Mouse (Mus musculus): ENCODE results near the gene Slc4a5.

Slc4a5 gene

DNA sequence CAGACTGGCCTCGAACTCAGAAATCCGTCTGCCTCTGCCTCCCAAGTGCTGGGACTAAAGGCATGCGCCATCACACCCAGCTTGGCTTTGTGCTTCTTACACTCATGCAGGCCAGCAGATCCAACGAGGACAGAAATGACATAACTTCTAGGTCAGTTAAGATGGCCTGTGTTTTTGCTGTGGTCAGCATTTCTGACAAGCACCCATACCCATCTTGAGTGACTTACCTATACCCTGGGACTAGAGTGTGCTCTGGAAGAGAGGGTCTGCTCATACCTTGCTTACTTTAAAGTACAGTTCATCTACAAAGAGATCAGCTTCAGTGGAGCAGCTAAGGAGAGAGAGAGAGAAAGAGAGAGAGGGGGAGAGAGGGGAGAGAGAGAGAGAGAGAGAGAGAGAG lies 13.7 kb downstream of the Slc4a5 start:
- DNase-seq = no peak

DNA sequence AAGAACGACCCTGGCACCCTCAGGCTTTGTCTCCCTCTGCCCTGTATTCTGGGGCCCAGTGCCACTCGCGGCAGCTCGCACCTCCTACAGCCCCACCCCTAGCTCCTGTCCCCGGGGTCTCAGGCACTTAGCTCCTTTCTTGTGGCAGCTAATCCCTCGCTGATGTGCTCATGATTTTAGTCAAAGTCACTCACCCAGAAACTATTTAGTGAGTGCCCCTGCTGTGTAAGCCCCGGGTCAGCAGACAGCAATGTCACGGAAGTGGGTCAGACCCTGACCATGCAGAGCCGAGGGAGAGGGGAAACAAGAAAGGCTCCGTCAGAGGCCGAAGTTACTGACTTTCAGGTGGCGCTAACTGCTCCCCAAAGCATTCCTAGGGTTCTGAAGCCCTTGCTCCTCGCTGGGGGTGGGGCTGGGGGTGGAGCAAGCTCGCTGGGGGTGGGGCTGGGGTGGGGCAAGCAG lies 14.7 kb downstream of the Slc4a5 start:
- no peak for DNase-seq

DNA sequence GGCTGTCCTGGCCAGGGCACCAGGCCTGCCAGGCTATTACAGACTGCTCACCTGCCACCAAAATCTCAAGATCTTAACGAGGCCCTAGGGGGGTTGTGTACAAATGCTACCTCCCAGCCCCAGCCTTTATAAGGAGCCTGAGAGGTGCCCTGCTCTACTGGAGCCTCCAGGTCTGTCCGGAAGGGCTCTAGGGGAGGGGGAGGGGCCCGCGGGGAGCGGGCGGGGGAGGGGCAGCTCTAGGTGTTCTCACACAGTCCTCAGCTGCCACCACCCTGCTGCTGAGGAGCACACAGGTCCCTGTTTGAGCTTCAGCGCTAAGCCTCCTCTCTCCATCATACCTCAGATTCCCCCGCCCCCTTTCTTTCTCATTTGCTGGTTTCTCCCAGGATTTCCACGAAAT lies 17.5 kb downstream of the Slc4a5 start:
- DNase-seq = no peak

DNA sequence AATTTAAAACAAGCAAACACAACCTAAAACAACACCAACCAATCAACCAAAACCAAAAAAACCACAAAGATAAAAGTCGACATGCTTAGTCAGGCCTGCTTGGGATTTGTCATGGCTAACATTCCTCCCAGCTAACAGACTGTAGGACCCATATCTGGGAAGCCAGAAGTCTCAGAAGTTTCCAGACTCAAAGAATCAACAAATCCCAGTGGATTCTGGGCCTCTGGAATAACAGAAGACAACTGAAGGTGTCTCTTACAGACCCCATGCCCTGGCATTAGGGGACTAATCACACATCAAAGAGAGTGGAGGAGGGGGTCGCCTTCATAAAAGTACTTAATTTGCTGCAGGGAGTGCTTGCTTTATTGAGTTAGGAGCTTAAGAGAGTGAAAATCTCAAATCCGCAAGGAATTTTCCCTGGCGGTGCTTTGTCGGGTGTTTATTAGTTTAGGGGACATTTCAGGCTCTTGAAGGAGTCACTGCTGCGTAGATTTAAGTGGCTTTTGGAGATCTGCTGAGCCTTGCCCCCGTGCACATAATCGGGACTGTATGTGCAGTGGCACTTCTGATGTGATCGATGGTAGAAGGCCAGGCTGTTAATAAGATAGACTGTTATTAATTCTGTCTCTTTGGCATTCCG lies 24.9 kb downstream of the Slc4a5 start:
- no peak for DNase-seq

DNA sequence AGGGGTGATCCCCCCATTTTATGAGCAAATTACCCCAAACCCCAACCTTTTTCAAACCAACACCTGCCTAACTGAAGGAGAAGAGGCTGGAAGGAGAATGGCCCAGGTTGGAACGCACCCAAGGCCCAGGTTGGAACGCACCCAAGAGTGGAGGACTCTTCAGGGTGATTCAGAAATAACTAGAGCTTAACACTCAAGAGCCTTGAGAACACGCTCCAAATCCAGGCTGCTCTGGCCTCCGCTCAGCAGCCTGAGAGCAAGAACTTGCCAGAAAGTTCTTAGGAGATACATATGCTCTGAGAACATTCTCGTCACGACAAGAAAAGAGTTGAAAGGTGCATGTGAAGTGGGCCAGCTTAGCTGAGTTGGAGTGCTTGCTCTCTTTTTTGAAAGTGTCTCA lies 25.5 kb downstream of the Slc4a5 start:
- DNase-seq = peak; percentile 27

DNA sequence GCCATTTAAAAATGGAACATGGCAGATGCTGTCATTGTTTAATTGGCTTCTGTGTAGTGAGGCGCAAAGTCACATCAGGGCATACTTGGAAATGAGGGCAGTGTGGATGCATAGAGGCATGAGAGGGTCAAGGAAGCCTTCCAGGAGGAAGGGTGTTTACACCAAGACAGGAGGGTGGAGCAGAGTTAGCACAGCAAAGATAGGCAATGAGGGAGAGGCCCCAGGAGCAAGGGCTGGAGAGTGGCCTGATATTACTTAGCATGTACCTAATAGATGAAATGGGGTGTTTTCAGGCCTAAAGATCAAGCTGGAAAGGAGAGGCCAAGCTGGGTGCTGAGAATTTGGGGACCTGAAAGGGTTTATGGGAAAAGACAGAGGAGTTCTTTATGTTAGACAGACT lies 26.4 kb downstream of the Slc4a5 start:
- DNase-seq = no peak

DNA sequence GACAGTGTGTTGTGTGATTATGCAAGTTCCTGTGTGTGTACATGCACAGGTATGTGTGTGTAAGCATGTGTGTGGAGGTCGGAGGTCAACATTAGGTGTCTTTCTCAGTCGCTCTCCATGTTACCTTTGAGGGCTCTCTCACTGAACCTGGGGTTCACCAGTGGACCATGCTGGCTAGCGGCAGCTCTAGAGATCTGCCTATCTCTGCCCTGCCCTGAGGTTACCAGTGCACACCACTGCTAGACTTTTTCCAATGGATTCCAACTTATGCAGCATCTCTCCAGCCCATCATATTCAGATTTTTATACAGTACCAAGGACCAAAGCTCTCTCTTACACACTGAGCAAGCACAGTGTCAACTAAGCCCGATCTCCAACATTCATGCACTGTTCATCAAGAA lies 27.1 kb downstream of the Slc4a5 start:
- DNase-seq = no peak

DNA sequence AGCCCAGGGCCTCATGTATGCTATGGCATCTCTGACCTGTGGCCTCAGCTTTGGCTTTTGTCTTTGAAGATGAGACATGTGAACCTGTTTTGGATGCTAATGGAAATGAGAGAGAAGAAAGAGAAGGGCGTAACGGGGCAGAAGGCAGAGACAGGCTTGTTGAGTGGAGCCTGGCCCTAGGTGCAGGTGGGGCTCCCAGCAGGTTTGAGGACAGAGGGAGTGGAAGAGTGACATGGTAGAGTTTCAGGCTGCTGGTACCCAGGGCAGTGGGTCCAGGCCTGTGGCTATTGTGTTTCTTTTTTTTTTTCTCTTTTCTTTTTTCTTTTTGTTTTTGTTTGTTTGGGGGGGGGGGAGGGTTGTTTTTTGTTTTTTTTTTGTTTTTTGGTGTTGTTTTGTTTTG lies 27.5 kb downstream of the Slc4a5 start:
- no peak for DNase-seq

DNA sequence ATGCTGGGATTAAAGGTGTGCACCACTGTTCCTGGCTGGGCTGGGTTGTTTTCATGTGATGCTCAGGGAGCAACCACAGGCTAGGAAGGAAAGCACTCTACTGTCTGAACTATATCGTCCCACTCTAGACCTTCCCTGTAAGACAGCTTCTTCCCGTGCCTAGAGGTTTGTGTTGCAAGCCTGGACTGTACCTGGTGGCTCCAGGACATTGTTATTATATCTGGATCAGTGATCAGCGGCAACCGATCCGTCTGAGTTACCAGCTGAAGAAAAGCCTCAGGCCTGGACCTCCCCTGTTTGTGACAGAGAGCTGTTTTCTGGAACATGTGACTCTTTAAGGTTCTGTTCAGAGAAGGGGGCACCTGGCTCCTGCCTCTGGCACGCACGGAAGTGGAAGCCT lies 34.6 kb downstream of the Slc4a5 start:
- no peak for DNase-seq

DNA sequence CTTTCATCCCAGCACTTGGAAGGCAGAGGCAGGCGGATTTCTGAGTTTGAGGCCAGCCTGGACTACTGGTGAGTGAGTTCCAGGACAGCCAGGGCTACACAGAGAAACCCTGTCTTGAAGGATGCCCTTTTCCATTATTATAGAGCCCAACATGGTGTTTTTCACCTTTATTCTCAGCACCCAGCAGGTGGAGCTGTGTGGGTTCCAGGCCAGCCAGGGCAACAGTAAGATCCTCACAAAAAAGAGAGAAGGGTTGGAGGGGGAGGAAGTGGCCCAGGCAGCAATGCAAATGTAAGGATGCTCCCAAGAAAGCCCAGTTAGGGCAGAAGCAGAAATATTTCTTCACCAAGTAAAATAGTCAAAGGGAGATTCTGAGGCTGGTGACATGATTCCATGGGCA lies 44.9 kb downstream of the Slc4a5 start:
- DNase-seq = no peak

DNA sequence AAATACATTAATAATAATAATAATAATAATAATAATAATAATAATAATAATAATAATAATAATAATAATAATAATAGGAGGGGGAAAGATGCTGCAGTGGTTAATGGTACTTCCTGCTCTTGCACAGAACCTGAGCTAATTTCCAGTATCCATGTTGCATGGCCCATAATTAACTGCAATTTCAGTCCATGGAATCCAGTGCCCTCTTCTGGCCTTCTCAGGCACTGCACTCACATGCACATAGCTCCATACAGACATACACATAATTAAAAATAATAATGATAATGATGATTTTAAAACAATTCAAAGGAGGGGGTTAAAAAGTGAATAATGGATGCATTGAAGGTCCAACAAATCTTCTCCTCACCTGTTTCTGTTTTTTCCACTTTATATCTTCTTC lies 45.6 kb downstream of the Slc4a5 start:
- DNase-seq = no peak

DNA sequence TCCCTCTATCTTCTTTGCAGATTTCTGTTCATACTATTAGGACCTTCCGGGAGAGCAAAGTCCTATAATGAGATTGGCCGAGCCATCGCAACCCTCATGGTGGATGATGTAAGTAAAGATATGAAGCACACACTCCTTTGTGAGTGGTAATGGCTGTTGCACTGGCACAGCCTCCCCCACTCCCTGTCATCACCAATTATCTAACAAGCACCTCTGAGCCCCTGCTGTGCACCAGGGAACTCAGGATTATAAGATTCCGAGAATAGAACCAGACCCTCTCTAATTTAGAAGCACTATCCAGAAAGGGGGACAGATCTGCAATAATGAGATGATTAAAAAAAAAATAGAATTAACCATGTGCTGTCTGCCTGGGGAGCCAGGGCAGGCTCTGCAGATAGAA lies 46.0 kb downstream of the Slc4a5 start:
- DNase-seq = no peak

DNA sequence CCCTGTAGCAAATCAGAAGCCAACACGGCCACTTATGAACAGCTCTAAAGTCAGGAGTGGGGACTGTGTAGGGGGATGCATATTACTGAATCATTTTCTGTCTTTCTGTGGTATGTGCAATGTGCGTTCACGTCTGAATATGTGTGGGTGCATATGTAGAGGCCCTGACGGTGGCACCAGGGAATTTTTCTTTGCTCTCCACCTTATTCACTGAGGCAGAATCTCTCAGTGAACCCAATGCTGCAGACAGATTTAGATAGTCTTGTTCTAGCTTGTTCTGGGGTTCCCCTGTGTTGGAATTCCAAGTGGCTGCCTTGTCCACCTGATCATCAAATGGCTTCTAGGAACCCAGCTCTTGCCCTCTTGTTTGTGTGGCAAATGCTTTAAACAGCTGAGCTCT lies 48.0 kb downstream of the Slc4a5 start:
- peak; percentile 34 for DNase-seq

DNA sequence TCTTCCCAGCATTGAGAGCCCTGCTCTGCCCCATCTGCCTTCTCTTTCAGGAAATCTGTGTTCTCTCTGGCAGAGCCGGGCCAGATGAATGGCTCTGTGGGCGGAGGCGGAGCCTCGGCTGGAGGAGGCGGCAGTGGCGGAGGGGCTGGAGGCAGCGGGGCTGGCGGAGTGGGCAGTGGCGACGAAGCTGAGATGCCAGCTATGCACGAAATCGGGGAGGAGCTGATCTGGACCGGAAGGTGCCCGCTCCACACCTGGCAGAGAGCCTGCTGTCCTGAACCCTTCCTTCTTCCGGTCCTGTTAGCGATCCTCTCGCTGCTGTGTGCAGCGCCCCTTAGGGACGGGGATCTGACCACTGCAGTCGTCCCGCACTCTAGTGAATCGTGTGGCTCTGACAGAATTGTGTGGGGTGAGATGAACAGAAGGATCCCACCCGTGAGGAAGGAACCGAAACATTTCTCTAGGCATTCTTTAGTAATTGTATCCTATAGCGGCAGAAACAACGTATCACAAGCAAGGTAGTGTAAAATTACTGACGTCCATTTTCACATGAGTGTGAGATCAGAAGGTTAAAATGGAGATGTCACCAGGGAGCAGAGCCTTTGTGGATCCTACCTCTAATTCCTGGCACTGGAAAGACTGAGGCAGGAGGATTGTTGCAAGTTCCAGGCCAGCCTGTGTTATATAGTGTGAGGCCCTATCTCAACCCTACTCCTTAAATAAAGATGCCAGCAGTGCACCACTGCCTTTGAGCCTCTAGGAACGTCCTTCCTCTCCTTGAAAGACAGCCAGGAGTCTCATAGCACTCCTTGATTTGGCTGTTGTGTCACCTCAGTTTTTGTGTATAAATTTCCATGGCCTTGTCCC lies 48.7 kb downstream of the Slc4a5 start:
- DNase-seq = peak; percentile 91

DNA sequence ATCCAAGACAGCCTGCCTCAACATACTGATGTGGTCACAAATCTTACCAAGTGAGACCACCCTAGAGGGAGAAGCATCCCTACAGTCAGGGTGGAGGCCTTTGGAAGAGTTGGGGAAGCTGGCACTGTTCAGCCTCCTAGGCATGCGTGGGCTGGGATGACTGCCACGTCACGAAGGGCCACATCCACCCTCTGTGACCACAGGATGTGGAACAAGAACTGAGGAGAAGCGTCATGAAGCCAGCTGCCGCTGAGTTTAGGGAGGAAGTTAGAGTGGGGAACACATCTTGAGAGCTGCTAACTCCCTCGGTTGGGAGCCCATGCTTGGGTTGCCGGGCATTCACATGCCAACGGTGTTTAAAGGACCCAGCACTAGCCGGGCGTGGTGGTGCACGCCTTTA lies 54.1 kb downstream of the Slc4a5 start:
- no peak for DNase-seq

DNA sequence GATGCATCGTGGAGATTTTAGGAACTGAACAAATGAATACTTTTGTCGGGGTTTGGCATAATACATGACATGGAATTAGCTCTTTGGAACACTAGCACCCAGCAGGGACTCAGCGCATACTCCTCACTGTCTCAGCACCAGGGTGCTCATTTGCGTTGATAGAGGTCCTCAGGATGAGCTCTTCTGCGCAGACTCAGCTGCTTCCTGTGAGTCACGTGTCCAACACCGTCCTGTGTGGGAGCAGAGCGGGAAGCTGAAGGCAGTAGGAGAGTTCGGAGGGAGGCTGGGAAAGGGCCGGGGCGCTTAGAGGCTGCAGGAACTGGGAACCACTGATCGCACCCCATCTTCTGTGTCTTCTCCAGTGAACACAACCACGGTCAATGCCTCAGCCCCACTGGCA lies 57.5 kb downstream of the Slc4a5 start:
- DNase-seq = no peak

DNA sequence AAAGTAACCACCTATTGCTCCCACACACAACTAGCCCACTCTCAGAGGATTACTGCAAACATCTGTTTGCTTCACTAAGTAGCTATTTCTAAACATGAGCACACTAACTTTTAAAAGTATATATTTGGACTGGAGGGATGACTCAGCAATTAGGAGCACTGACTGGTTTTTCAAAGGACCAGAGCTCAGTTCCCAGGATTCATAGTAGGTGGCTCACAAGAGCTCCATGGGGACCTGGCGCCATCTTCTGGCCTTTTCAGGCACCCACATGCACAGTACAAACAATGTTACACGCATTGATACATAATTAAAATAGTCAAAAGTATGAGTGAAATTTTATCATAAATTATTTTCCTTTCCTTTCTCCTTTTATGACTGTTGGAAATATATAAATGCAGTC lies 59.3 kb downstream of the Slc4a5 start:
- DNase-seq = no peak

DNA sequence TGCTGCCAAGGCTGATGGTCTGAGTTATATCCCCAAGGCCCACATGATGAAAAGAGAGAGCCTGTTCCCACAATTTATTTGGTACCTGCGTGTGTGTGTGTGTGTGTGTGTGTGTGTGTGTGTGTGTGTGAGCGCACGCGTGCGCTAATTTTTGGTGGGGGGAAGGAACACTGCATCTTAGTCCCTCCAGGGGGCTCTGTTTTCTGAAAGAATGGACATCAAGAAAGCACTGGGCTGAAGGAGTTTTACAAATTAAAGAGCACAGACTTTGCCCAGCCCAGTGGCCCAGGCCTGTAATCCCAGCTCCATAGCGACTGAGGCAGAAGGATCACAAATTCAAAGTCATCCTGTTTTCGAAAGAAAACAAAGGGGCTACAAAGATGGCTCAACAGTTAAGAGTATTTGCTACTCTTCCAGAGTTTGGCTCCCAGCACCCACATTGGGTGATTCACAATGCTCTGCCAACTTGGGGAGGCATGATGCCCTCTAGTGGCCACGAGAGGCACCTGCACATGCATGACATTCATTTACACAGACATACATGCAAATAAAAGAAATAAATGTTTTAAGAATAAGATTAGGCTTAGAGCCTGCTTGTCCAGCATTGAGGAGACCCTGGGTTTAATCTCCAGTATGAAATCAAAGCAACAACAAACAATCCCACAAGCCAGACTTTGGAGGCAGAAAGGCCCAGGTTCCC lies 60.8 kb downstream of the Slc4a5 start:
- no peak for DNase-seq

DNA sequence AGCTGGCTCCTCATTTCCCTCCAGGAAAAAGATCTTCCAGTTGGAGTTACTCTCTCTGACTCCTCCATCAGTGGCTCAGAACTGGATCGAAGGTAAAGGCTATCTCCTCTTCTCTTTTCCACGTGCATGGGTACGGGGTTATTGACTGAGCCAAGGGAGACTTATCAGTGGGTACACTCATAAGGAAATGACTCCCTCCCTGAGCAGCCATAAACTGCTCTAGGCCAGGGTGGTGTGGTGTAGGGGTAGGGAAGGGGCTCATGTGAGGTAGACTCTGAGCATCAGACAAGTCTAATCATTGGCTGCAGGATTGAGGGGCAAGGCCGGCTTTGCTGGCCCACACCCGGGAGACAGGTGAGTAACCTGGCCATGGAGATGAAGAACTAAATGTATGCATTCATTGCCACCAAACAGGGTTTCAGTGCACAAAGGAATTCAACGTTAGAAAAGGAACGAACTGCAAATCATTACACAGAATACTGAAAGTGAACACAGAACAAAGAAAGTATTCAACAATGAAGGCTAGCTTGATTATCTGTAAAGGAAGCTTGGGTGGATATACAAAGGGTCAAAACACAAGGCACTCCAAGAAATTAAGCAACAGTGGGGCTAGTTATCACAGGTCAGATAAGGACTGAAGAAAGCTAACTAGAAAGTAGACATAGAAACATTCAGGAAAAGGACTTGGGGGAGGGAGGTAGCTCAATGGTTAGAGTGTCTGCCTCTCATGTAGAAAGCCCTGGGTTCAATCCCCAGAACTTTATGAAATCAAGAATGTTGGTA lies 81.0 kb downstream of the Slc4a5 start:
- no peak for DNase-seq

DNA sequence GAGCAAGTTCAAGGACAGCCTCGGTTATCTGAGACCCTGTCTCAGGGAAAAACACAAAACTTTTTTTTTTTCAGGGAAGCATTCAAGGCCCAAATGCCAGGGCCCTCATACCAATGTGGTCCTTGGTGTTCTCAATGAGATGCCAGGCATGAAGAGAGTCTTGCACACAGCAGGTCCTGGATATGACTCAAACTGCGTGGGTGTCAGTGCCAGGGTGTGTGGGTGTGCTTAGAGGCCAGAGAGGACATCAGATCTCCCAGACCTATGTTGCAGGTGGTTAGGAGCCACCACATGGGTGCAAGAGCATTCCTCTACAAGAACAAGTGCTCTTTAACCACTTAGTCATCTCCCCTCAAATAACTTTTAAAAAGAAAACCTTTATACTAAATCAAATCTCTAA lies 81.7 kb downstream of the Slc4a5 start:
- DNase-seq = no peak

DNA sequence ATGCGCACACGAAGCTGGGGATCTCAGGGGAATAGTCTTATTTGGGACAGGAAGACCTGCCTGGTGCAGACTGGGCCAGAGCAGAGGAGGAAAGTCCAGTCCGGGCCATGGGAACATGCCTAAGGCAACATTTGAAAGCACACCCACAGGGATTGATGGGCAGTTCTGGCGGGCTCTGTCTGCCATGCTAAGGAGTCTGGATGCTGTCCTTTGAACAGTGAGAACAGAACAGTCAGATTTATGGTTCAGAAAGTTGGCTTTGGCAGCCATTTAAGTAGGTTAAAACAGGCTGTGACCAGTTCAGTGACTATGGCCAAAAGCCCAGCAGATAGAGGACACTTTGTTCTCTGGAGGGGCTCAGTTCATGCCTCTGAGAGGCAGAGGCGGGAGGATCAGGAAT lies 82.6 kb downstream of the Slc4a5 start:
- DNase-seq = no peak

DNA sequence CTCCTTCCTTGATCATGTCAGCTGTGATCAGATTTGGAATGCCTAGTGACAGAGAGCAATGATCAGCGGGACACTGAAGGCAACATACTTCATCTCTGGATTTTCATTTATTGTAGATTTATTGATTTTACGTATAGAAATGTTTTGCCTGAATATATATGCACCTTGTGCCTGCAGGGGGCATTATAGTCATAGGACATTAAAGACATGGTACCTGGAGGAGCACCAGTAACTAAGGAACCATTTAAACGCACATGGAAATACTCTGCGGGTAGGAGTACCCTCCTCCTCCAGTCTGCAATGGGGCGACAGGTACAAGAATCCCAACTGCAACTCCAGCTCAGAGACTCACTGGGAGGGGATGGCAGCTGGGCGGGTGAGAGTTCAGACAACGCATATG lies 89.4 kb downstream of the Slc4a5 start:
- no peak for DNase-seq

DNA sequence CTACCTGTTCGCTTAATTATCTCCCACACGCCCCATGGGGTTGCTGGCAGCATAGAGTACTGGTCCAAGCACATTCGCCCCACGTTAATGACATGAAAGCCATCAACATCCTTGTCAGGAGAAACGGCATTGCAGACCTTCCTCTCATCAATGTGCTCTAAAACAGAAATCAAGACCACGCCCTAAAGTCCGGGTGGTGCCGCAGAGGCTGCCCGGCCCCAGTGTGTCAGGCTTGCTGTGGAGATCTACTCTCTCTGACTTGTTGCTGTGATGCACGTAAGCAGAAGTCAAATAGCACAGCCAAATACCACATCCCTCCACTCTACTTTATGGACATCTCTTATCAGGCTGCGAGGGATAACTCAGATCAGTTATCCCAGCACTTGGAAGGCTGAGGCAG lies 91.6 kb downstream of the Slc4a5 start:
- DNase-seq = no peak

Measured in cerebellum, adult 9-10 months (tissue).